Mouse (Mus musculus) Patski (cell line): ENCODE measurements at regions not wholly inside any gene's neighbourhood (a gene's known extent, or its start where the extent isn't known, plus 50 kb on each side); places are given as distances from the start of the nearest gene placed in this dataset.

Source experiments
- ATAC-seq: fragments of 100-300 bp; one replicate; pipeline ENCODE4 v1.8.0; 2021
- CTCF ChIA-PET: fragments of 350-600 bp; sonication (Branson Sonifier 250); formaldehyde crosslinking; loops from one replicate; lab custom pipeline; 2022; ENCODE audit warnings: inconsistent platforms; lab: Charles Lee
- POLR2A ChIA-PET: fragments of 350-600 bp; sonication (Branson Sonifier 250); formaldehyde crosslinking; loops from one replicate; lab custom pipeline; 2022; ENCODE audit warnings: antibody characterized with exemption, inconsistent platforms; lab: Charles Lee
- DNase-seq: peaks from one replicate; pipeline ENCODE4 v3.0.0-alpha.2; 2011; ENCODE audit warnings: low read depth, low spot score
- H3K27me3 ChIP-seq: fragments of 371-371 bp; one replicate; pipeline ENCODE4 v1.5.1; 2021
- CTCF ChIP-seq: fragments of 100-300 bp; IDR thresholded peaks from one replicate; pipeline ENCODE4 v1.5.1; 2021
- in situ Hi-C: fragments of 300-500 bp; cut with MboI; formaldehyde crosslinking; loops from 3 replicates; pipeline ENCODE4 v1.11.1; 2018; ENCODE audit warnings: low pct_unique_long_range_greater_than_20kb, mixed read lengths

DNA sequence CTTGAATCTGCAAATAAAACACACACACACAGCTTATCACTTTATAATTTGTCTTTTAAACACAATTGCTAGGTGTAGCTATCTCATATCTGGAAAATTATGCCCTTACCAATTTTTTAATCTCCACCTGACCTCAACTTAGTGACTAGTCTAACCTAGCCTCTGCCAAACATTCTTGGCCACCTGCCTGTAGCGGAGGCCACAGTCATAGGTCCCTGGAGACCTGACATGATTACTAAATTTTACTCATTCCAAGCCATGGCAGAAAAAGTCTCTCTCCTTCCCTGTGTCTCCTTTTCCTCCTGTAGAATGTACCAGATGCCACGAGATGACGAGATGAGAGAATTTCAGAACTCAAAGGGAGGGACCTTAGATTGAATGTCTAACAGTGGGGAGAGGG, 163.8 kb upstream of the Rgs18 start:
- no peak for ATAC-seq
- in situ Hi-C loops = no loop called here
- H3K27me3 ChIP-seq = no peaks in the 10 kb centered on the region
- CTCF ChIA-PET = no interaction called here
- DNase-seq = no peak
- POLR2A ChIA-PET = no interaction called here
- TF ChIP-seq CTCF = no peak

DNA sequence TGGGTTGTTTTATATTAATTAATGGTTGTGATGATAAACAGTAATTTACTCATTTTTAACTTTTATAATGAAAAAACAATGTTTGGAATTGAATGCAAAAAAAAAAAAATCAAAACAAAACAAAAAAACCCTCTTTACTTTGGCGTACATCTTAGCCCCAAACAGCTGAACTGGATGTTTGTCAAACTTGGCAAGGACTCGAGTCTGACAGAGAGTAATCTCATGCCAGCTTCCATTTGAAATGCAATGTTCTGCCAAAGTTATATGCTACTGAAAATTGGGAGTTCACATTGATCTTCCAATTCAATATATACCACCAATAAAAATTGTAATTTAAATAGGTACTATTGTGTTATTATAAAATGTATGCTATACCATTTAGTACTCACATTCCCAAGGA, 150.9 kb upstream of the Rgs18 start:
- ATAC-seq (no peak), DNase-seq (no peak)
- no peak for TF ChIP-seq CTCF
- CTCF ChIA-PET = no interaction called here
- in situ Hi-C loops = no loop called here
- no peaks in the 10 kb centered on the region for H3K27me3 ChIP-seq
- POLR2A ChIA-PET = no interaction called here

DNA sequence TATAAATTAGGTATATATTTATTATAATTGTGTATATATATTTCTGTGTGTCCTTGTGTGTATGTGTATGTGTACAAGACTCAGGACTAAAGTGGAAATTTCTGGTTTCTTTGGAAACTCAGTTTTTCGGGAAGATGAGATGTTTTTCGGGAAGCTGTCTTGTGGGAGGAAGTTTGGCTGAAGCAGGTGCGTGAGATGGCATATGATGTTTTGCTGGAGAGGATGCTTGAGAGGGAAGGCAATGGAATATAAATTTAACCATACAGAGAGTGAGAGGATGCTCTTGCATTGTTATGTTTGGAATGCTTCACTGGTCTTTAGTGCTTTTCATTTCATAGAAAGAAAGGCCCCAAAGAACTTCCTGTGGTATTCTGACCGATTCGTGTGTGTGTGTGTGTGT, 141.3 kb upstream of the Rgs18 start:
- TF ChIP-seq CTCF = no peak
- ChIA-PET CTCF (no interaction called here), POLR2A (no interaction called here)
- DNase-seq (no peak), ATAC-seq (no peak)
- in situ Hi-C loops = loop anchor here (10.0 kb wide), 1 partner anchor 68 kb away; no protein-coding TSS in a partner anchor
- H3K27me3 ChIP-seq = no peaks in the 10 kb centered on the region

DNA sequence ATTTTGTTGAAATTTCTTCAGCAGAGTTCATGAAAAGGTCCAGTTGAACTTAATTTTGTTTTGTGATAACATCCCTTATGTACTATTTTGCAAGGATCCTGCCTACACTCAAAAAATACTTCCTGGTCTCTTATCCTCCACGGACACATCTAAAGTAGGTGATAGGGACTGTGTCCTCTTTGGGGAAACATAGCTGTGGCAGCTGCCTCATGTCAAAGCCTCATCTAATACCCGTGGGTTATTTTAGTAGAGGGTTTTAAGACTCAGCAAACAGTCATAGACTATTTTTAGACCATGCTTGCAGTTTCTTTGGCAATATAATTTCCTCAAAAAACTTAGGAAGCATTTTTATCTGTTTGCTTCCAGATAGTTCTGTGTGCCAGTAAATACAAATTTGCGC, 127.8 kb upstream of the Rgs18 start:
- in situ Hi-C loops = no loop called here
- no peaks in the 10 kb centered on the region for H3K27me3 ChIP-seq
- DNase-seq = no peak
- ChIA-PET CTCF (no interaction called here), POLR2A (no interaction called here)
- no peak for ATAC-seq
- TF ChIP-seq CTCF = no peak

DNA sequence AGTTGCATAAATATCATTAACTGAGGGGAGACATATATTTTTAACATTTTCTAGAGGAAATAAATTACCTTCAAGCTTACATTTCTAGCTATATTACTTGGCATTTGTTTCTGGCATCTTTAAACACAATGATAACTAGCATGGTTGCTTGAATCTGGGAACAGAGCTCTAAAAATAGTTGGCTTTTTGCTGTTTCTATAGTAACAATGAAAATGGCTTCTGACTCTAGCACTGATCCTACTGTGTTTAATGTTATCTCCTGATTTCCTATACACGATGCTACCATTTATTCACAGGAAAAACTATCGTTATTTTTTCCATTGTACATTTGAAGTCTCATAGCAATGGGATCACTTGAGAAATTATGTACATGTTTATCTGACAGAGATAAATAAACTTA, 108.4 kb upstream of the Rgs18 start:
- no peaks in the 10 kb centered on the region for H3K27me3 ChIP-seq
- in situ Hi-C loops = no loop called here
- DNase-seq = no peak
- no peak for ATAC-seq
- no peak for TF ChIP-seq CTCF
- CTCF ChIA-PET = no interaction called here
- POLR2A ChIA-PET = no interaction called here

DNA sequence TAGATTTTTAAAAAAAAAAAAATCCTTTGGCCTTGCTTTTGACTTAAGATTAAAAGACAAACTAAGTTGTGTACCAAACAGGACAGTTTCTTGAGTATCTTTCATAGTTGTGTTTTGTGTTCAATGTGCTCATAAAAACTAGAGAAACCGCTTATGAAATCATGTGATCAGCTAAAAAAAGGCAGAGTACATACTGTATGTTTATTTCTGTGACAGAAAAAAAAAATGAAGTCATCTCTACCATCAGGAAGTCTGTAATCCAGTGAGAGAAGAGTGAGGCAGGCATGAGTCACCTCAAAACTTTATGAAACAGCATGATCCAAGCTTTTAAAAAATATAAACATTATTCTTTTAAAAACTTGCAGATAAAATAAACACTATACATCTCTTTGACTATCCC, 86.9 kb upstream of the Rgs18 start:
- CTCF ChIA-PET = no interaction called here
- no peak for DNase-seq
- POLR2A ChIA-PET = no interaction called here
- H3K27me3 ChIP-seq = no peaks in the 10 kb centered on the region
- no peak for ATAC-seq
- in situ Hi-C loops = no loop called here
- no peak for TF ChIP-seq CTCF
